Mouse (Mus musculus): ENCODE measurements around the gene Ankrd42.

GRCm38 (mm10) chr7:92630167-92630566 lies 6.8 kb downstream of the Ankrd42 start:
- no peak for TF ChIP-seq CTCF (IDR thresholded peaks at IDR 0.05; ENCODE audit: low read depth, low read length)
- no peak for TF ChIP-seq GATA1 (IDR thresholded peaks at IDR 0.05; ENCODE audit: borderline replicate concordance, low read length)
- TF ChIP-seq TAL1 (conservative IDR thresholded peaks at IDR 0.05; ENCODE audit: low read depth, low read length): no peak

All from G1E (cell line).